Mouse (Mus musculus): ENCODE data around the gene Madcam1.

Madcam1 gene

GRCm38 (mm10) chr10:79706406-79707094, 42.2 kb downstream of the Madcam1 start:
- ATAC-seq (ENCODE audit: insufficient number of reproducible peaks, low FRiP score, low TSS enrichment), result no peak

GRCm38 (mm10) chr10:79707162-79707561, 42.8 kb downstream of the Madcam1 start:
- ATAC-seq (ENCODE audit: insufficient number of reproducible peaks, low FRiP score, low TSS enrichment), result peak; percentile 27; the same call in 1 of the 2 replicates

GRCm38 (mm10) chr10:79707759-79708158, 43.4 kb downstream of the Madcam1 start:
- no peak for ATAC-seq (ENCODE audit: insufficient number of reproducible peaks, low FRiP score, low TSS enrichment)

GRCm38 (mm10) chr10:79708668-79709067, 44.3 kb downstream of the Madcam1 start:
- ATAC-seq (ENCODE audit: insufficient number of reproducible peaks, low FRiP score, low TSS enrichment), result no peak

GRCm38 (mm10) chr10:79709307-79709706, 44.9 kb downstream of the Madcam1 start:
- ATAC-seq (ENCODE audit: insufficient number of reproducible peaks, low FRiP score, low TSS enrichment), result no peak

- no peak for ATAC-seq (ENCODE audit: insufficient number of reproducible peaks, low FRiP score, low TSS enrichment)
Measured at GRCm38 (mm10) chr10:79712029-79712428, 47.7 kb downstream of the Madcam1 start.

GRCm38 (mm10) chr10:79712499-79713126, 48.3 kb downstream of the Madcam1 start:
- ATAC-seq (ENCODE audit: insufficient number of reproducible peaks, low FRiP score, low TSS enrichment), result no peak

- no peak for ATAC-seq (ENCODE audit: insufficient number of reproducible peaks, low FRiP score, low TSS enrichment)
Measured at GRCm38 (mm10) chr10:79713163-79713562, 48.8 kb downstream of the Madcam1 start.

GRCm38 (mm10) chr10:79714996-79715395, 50.6 kb downstream of the Madcam1 start:
- ATAC-seq (ENCODE audit: insufficient number of reproducible peaks, low FRiP score, low TSS enrichment), result no peak

- peak; percentile 8; the same call in 1 of the 2 replicates for ATAC-seq (ENCODE audit: insufficient number of reproducible peaks, low FRiP score, low TSS enrichment)
Measured at GRCm38 (mm10) chr10:79716254-79716987, 52.1 kb downstream of the Madcam1 start, which contains the start of gene Hcn2. Hcn2 (plus strand) TSS chr10:79716634.

- ATAC-seq (ENCODE audit: insufficient number of reproducible peaks, low FRiP score, low TSS enrichment), result peak; percentile 14; the same call in 1 of the 2 replicates
Measured at GRCm38 (mm10) chr10:79716988-79717355, 52.6 kb downstream of the Madcam1 start.

GRCm38 (mm10) chr10:79717640-79718357, 53.4 kb downstream of the Madcam1 start:
- ATAC-seq (ENCODE audit: insufficient number of reproducible peaks, low FRiP score, low TSS enrichment), result no peak
